Mouse (Mus musculus) adrenal gland, adult 18-20 months (tissue): ENCODE measurements at regions not wholly inside any gene's neighbourhood (a gene's known extent, or its start where the extent isn't known, plus 50 kb on each side); places are given as distances from the start of the nearest gene placed in this dataset.
A peak's percentile ranks its signal among the peaks of the same experiment; 100 is the strongest.

Experiments used
- DNase-seq, 2 experiments: peaks; one replicate each; pipeline ENCODE4 v3.0.0; 2021 to 2022; ENCODE audit warnings: low spot score in 2 of 2

DNA sequence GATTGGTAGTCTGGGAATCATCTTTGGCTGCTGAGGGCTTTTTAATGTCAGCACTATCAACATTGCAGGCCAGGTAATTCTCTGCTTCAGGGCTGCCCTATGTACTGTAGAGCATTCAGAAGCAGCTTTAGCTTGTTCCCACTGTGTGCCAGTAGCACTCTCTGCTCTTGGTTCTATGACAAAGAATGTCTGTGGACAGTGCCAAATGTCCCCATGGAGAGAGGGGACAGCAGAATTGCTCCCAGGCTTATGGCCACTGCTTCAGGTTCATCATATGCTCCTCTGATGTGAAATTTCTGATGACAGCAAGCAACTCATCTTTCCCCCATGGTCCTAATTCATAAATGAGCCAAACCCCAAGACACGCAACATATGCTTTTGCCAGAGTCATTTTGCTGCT is 314.3 kb downstream of the Fam19a4 start:
- no peak for DNase-seq

GRCm38 (mm10) chr6:96716931-96717330 is 343.3 kb downstream of the Fam19a4 start:
- DNase-seq = no peak

DNA sequence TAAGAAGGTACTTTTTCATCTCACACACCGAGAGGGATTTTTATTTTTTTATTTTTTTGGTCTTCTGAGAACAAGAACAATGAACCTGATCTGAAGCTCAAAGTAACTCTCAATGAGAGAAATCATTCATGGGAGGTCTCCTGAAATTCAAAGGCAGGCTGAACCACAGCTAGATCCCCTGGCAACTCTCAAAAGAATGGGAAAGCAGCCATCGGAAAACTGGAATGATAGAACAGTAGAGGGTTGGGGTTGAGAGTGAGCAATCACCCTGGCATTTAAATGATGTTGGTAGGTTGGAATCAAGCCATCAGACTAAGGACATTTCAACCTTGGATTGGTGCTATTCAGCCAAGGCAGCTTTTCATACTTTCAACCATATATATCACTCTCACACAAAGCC is 350.5 kb downstream of the Fam19a4 start:
- peak in 1 of 2 experiments; percentile 2 for DNase-seq
